Mouse (Mus musculus): Measurements from ENCODE around the gene Cd274. TPM values are rescaled to one million over a fixed set of nuclear protein-coding genes. Genes with fewer than 3 reads are reported as not detected.
"Not testable (repeated sequence)": the region's sequence is repeated elsewhere in the genome, so short reads cannot be mapped to it uniquely, and the experiment has no call there.

The Cd274 gene
- polyA plus RNA-seq, 1 experiment from 2014 or later: 0.76 TPM

DNA sequence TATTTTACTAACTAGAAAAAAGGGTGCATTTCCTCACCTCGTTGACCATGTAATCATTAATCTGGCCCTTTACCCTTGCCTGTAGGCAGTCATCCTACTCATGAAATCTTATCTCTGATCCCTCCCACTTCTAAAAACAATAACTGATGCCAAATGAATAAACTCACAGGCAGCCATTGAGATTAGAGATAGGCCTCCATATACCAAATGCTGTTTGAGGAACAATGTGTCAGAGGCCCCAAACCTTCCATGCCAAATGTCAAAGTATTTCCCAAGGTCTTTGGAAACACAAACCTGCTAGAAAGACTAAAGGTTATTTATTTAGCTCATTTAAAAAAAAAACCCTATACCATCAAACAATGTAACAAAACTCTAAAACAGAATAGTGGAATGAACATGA lies 29.1 kb downstream of the Cd274 start:
- H3K9ac ChIP-seq: no peak overlapping the region
- H3K27ac ChIP-seq (replicated peaks): no peak overlapping the region
- no peaks in the 10 kb centered on the region for H3K36me3 ChIP-seq (replicated peaks)
- no peaks in the 10 kb centered on the region for H3K9me3 ChIP-seq (replicated peaks)
- H3K4me2 ChIP-seq: no peak overlapping the region
- H3K4me1 ChIP-seq (replicated peaks): peaks cover 4% of the 10 kb centered on the region; the same call in 1 of the 2 replicates
- H3K27me3 ChIP-seq: no peaks in the 10 kb centered on the region
- ATAC-seq (ENCODE audit: insufficient read depth): no peak
- H3K4me3 ChIP-seq (replicated peaks): no peak overlapping the region
- WGBS (ENCODE audit: insufficient replicate concordance): 33% methylated on average over 1 of the region's 1 CpGs

DNA sequence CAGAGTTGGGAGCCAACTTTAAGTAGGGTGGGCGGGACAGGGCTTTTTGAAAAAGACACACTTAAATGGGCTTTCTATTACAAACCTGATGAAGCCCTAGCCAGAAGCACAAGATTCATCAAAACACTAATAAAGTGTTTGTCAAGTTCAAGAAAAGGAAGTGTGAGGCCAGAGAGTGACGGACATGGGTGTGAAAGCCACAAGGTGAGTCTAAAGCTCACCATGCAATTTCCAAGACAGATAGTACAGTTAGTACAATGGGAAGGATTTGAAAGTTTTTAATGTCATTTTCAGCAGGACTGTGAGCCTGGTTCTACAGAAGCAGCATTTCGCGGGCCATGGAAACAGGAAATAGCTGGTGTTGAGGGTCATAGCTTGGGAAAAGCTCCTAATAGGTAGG lies 32.5 kb downstream of the Cd274 start:
- Histone ChIP-seq H3K27ac (replicated peaks) (no peak overlapping the region), H3K27me3 (no peaks in the 10 kb centered on the region), H3K4me3 (replicated peaks) (no peak overlapping the region), H3K9ac (no peak overlapping the region), H3K36me3 (replicated peaks) (no peaks in the 10 kb centered on the region), H3K9me3 (replicated peaks) (no peaks in the 10 kb centered on the region), H3K4me1 (replicated peaks) (peaks cover 4% of the 10 kb centered on the region; the same call in 1 of the 2 replicates), H3K4me2 (no peak overlapping the region)
- ATAC-seq (ENCODE audit: insufficient read depth): no peak
- WGBS (ENCODE audit: insufficient replicate concordance): 41% methylated on average over 4 of the region's 4 CpGs

DNA sequence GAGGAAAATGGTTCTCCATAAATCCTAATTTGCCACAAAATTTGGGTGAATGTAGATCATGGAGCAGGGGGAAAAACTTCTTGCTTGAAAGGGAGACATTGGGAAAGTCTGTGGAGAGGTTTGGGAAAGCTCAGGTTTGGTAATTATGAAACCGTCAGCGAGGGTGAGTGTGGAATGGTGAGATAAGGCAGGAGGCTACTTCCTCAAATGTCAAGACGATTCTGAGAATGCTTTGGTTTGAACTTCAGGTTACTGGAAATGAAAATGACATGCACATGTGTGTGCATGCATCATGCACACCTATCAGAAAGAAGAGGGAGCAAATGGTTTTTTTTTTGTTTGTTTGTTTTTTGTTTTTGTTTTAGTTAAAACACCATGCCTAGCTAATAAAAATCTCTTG lies 33.2 kb downstream of the Cd274 start:
- Histone ChIP-seq H3K9me3 (replicated peaks) (no peaks in the 10 kb centered on the region), H3K27me3 (no peaks in the 10 kb centered on the region), H3K4me3 (replicated peaks) (no peak overlapping the region), H3K4me1 (replicated peaks) (peaks cover 4% of the 10 kb centered on the region; the same call in 1 of the 2 replicates), H3K36me3 (replicated peaks) (no peaks in the 10 kb centered on the region), H3K27ac (replicated peaks) (no peak overlapping the region), H3K4me2 (no peak overlapping the region), H3K9ac (no peak overlapping the region)
- ATAC-seq (ENCODE audit: insufficient read depth): no peak
- 15% methylated on average over 3 of the region's 3 CpGs for WGBS (ENCODE audit: insufficient replicate concordance)

DNA sequence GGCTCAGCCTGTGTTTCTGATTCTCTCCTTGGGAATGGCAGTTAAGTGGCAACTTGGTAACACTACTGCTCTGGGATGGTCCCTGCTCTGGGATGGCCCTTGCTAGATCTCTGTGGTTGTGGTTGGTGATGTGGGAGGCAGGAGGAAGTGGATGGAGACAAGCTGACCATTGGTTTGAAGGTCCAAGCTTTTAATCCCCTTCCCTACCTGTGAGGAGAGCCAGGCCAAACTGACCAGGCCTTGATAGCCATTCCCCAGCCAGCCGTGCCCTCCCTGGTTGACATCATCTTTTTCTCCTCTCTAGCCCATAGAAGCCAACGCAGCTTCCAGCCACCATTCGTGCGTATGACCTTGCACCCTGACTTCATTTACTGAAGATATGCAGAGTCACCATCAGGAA lies 35.4 kb downstream of the Cd274 start:
- Histone ChIP-seq H3K4me2 (no peak overlapping the region), H3K4me1 (replicated peaks) (no peaks in the 10 kb centered on the region; the same call in 1 of the 2 replicates), H3K9me3 (replicated peaks) (no peaks in the 10 kb centered on the region), H3K36me3 (replicated peaks) (no peaks in the 10 kb centered on the region), H3K27me3 (no peaks in the 10 kb centered on the region), H3K27ac (replicated peaks) (no peak overlapping the region), H3K9ac (no peak overlapping the region), H3K4me3 (replicated peaks) (no peak overlapping the region)
- 70% methylated on average over 4 of the region's 4 CpGs for WGBS (ENCODE audit: insufficient replicate concordance)
- no peak for ATAC-seq (ENCODE audit: insufficient read depth)

DNA sequence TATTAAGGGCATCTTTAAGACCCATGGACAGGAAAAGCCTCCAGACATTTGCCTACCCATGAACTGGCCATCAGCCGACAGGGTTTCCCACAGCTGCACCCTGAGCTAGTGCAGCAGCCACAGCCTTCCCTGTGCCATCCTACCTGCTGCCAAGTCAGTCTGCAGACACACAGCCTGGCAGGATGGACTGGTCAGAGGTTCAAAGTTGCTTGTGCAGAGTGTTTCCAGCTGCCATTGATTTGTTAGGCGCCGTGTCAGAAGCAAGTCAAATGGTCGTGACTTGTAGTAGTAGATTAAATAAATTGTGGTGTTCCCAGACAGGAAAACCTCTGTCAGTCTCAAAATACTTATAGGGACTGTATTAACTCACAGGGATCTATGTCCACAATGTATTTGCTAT lies 36.0 kb downstream of the Cd274 start:
- Histone ChIP-seq H3K9ac (no peak overlapping the region), H3K4me1 (replicated peaks) (no peaks in the 10 kb centered on the region; the same call in 1 of the 2 replicates), H3K27me3 (no peaks in the 10 kb centered on the region), H3K9me3 (replicated peaks) (no peaks in the 10 kb centered on the region), H3K27ac (replicated peaks) (no peak overlapping the region), H3K4me2 (no peak overlapping the region), H3K36me3 (replicated peaks) (no peaks in the 10 kb centered on the region), H3K4me3 (replicated peaks) (no peak overlapping the region)
- WGBS (ENCODE audit: insufficient replicate concordance): 58% methylated on average over 4 of the region's 4 CpGs
- no peak for ATAC-seq (ENCODE audit: insufficient read depth)

DNA sequence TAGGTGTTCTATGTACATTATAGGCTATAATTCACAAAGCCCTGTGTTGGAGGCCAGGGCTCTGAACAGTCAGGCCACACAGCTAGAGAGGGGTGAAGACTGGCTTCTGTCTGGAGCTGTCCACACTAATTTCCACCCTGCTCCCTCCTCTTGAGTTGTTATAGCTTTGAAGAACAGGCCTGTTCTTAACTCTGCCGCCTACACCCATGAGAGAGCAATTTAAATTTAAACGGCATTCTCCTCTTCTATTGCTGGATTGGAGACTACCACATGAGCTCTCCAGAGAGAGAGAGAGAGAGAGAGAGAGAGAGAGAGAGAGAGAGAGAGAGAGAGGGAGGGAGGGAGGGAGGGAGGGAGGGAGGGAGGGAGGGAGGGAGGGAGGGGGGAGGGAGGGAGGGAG lies 38.1 kb downstream of the Cd274 start:
- no peaks in the 10 kb centered on the region for H3K27me3 ChIP-seq
- H3K9ac ChIP-seq: no peak overlapping the region
- no peak overlapping the region for H3K4me3 ChIP-seq (replicated peaks)
- no peak for ATAC-seq (ENCODE audit: insufficient read depth)
- WGBS (ENCODE audit: insufficient replicate concordance): 64% methylated on average over 2 of the region's 2 CpGs
- H3K4me2 ChIP-seq: no peak overlapping the region
- H3K9me3 ChIP-seq (replicated peaks): no peaks in the 10 kb centered on the region
- H3K36me3 ChIP-seq (replicated peaks): no peaks in the 10 kb centered on the region
- no peak overlapping the region for H3K27ac ChIP-seq (replicated peaks)
- H3K4me1 ChIP-seq (replicated peaks): no peaks in the 10 kb centered on the region

DNA sequence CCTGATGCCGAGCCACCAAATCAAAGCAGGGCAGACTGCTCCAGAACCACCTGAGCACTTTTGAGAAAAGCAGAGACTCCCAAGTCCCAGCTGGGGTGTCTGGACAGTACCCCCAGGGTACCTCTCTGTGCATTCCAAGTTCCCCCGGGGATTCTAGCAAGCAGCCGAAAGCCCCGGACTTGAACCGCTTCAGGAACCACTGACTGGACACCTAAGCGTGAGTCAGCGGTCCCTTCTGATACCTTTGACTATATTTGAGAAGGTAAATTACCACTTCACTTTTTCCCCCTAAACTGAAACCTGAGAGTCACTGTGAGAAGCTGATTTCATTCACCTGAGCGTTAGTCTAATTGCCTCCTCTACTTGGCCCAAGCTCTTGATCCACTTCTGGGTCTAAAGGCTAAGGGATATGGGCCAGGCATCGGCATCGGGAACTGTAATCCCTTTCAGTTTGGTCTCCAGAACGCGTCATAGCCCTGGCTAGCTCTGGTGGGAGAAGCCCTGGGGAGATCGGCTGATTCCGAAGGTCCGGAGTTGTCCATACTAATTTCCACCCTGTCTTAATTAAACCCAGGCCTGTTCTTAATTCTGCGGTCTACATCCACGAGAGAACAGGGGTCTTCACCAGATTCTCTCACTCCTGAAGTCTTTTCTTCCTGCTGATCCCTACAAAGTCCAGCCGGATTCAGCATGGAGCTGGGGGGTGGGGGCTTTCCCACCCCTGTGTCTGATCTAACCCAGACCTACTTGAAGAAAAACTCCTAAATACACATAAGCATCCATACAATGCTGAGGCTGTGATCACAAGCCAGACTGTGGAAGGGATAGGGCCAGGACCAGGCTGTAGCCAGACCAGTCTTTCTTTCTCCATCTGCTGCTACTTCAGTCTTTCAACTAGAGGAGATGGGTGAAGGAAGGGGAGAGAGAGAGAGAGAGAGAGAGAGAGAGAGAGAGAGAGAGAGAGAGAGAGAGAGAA lies 39.1 kb downstream of the Cd274 start:
- Histone ChIP-seq H3K4me1 (replicated peaks) (no peaks in the 10 kb centered on the region), H3K4me2 (no peak overlapping the region), H3K4me3 (replicated peaks) (no peak overlapping the region), H3K9ac (no peak overlapping the region), H3K36me3 (replicated peaks) (no peaks in the 10 kb centered on the region), H3K9me3 (replicated peaks) (no peaks in the 10 kb centered on the region), H3K27ac (replicated peaks) (no peak overlapping the region), H3K27me3 (no peaks in the 10 kb centered on the region)
- 79% methylated on average over 18 of the region's 18 CpGs for WGBS (ENCODE audit: insufficient replicate concordance)
- no peak for ATAC-seq (ENCODE audit: insufficient read depth)

DNA sequence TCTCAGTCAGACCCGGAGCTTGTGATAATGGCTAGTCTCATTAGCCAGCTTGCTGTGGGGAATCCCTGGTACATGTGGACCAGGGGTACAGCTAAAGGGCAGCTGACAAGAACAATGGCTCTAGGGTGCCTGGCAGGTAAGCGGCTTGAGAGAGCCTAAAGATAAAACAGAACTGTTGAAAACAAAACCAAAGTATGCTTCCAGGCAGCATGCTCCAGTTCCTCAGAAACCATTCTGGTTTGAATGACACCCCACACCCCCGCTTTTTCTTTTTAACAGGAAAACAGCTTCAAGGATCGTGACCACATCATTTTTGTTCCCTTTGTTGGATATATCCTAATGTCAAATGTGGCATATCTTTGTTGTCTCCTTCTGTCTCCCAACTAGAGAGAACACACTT lies 43.4 kb downstream of the Cd274 start, which contains the start of gene Pdcd1lg2:
Pdcd1lg2 (plus strand) TSS at position 301 of the 400 bp plus-strand sequence.
- no peak for ATAC-seq (ENCODE audit: insufficient read depth)
- WGBS (ENCODE audit: insufficient replicate concordance): 67% methylated on average over 4 of the region's 4 CpGs
- Histone ChIP-seq H3K4me3 (replicated peaks) (no peak within 1 kb of the TSS), H3K4me2 (no peak within 1 kb of the TSS), H3K27ac (replicated peaks) (no peak within 1 kb of the TSS), H3K36me3 (replicated peaks) (no peaks in the 10 kb centered on the region), H3K9ac (no peak within 1 kb of the TSS), H3K9me3 (replicated peaks) (no peaks in the 10 kb centered on the region), H3K4me1 (replicated peaks) (no peaks in the 10 kb centered on the region), H3K27me3 (no peaks in the 10 kb centered on the region)

DNA sequence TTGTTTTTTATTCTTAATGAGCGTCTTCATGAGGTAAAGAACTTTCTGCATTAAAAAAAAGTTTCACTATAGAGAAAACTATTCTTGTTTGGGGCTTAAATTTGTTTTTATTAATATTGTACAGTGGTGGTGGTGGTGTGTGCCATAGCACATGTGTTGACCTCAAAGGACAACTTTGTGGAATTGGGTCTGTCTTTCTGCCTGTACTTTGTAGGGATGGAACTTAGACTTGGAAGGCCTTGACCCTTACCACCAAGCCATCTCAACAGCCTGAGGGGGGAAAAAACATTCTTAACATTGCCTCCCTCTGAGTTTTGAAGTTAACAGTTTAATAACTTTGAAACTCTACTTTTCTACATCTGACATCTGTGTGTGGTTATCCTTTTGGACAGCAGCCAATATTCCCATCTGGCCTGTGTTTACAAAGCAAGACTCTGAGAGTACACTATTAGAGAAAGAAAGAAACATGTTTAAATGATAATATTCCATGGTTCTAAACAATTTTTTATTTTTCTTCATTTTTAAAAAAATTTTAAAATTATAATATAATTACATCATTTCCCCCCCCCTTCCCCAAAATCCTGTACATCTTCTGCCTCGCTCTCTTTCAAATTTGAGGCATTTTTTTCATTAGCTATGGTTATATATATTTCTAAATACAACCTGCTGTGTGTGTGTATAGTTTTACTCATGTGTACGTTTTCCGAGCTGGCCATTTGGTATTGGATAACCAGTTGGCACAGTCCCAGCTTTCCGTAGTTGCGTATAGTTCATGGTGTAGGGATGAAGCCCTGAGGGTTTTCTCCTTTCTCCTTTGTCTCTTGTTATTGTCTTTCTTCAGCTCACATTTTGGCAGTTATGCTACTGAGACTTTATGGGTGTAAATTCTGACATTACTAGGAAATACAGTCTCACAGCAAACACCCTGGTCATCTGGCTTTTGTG lies 45.5 kb downstream of the Cd274 start:
- Histone ChIP-seq H3K36me3 (replicated peaks) (no peaks in the 10 kb centered on the region), H3K27ac (replicated peaks) (no peak overlapping the region), H3K4me1 (replicated peaks) (peaks cover 4% of the 10 kb centered on the region; the same call in 1 of the 2 replicates), H3K9ac (no peak overlapping the region), H3K9me3 (replicated peaks) (no peaks in the 10 kb centered on the region), H3K4me2 (no peak overlapping the region), H3K27me3 (no peaks in the 10 kb centered on the region), H3K4me3 (replicated peaks) (no peak overlapping the region)
- ATAC-seq (ENCODE audit: insufficient read depth): no peak
- 67% methylated on average over 6 of the region's 6 CpGs for WGBS (ENCODE audit: insufficient replicate concordance)

DNA sequence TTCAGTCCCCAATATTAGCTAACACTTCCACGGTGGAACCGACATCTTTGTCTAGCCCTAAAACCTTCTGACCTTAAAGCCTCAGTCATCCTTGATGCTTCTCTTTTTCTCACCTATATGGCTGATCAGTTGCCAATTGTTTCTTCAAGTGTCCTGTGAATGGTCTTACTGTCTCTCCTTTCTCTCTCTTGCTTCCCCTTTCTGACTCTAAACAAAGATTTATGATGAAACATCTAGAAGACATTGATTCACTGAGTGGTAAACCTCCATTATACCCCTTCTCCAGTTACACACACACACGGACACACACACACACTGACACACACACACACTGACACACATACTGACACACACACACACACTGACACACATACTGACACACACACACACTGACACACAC lies 47.3 kb downstream of the Cd274 start:
- WGBS (ENCODE audit: insufficient replicate concordance): 61% methylated on average over 3 of the region's 3 CpGs
- Histone ChIP-seq H3K9ac (no peak overlapping the region), H3K4me1 (replicated peaks) (peaks cover 18% of the 10 kb centered on the region), H3K4me2 (no peak overlapping the region), H3K4me3 (replicated peaks) (no peak overlapping the region), H3K27ac (replicated peaks) (no peak overlapping the region), H3K27me3 (no peaks in the 10 kb centered on the region), H3K36me3 (replicated peaks) (no peaks in the 10 kb centered on the region), H3K9me3 (replicated peaks) (no peaks in the 10 kb centered on the region)
- ATAC-seq (ENCODE audit: insufficient read depth): no peak

DNA sequence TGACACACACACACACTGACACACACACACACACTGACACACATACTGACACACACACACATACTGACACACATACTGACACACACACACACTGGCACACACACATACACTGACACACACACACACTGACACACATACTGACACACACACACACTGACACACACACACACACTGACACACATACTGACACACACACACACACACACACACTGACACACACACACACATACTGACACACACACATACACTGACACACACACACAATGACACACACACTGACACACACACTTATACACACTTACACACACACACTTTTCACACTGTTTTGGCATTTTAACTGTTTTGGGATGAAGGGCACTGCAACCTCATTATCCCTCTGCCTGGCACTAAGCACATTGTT lies 47.7 kb downstream of the Cd274 start:
- not testable (repeated sequence) for H3K9me3 ChIP-seq (replicated peaks); H3K36me3 ChIP-seq (replicated peaks); H3K4me3 ChIP-seq (replicated peaks); H3K4me2 ChIP-seq; H3K27ac ChIP-seq (replicated peaks); H3K27me3 ChIP-seq; H3K9ac ChIP-seq; ATAC-seq (ENCODE audit: insufficient read depth)
- H3K4me1 ChIP-seq (replicated peaks): peaks cover 20% of the 10 kb centered on the region

Measured in liver, embryonic 15.5 days (tissue).